Mouse (Mus musculus) heart, postnatal 14 days (tissue): ENCODE data around the gene Wdr61. TPM values are rescaled to one million over a fixed set of nuclear protein-coding genes. Genes with fewer than 3 reads are reported as not detected.
"Not testable (repeated sequence)": the region's sequence is repeated elsewhere in the genome, so short reads cannot be mapped to it uniquely, and the experiment has no call there.

ENCODE experiments used
- DNase-seq, 2 experiments: peaks; one replicate each; pipeline ENCODE4 v3.0.0; 2021 to 2022
- intact Hi-C: fragments of 180-260 bp; cut with DNase I; formaldehyde crosslinking; loops from one replicate; pipeline ENCODE4 v1.15.1; 2025
- total RNA-seq, 2 experiments: library from RNA; stranded (reverse); gene quantifications; 2 replicates each; pipeline ENCODE4 v1.2.3; 2021

The Wdr61 gene
- total RNA-seq, 2 experiments from 2014 or later: 32.7 to 34.7 TPM

- intact Hi-C loops: loop anchor here (1.0 to 10.0 kb wide), 4 partner anchors 85 to 579 kb away; partner anchors contain the start of genes AY074887 and Psma4
- DNase-seq: peak; percentile 30 to 57
Observed at GRCm38 (mm10) chr9:54736284-54736701, 2.0 kb upstream of the Wdr61 start.

GRCm38 (mm10) chr9:54734639-54735252 lies 427 bp upstream of the Wdr61 start:
- intact Hi-C loops: loop anchor here (5.0 to 10.0 kb wide), 3 partner anchors 128 to 580 kb away; partner anchors contain the start of genes AY074887, Ireb2 and Psma4
- DNase-seq: no peak

GRCm38 (mm10) chr9:54732122-54732521 lies 2.2 kb downstream of the Wdr61 start:
- no peak for DNase-seq
- intact Hi-C loops: loop anchor here (5.0 to 10.0 kb wide), 3 partner anchors 130 to 583 kb away; partner anchors contain the start of genes AY074887, Ireb2 and Psma4

- intact Hi-C loops: no loop called here
- DNase-seq: no peak
Observed at GRCm38 (mm10) chr9:54726315-54726714, 8.0 kb downstream of the Wdr61 start.

- no peak for DNase-seq
- intact Hi-C loops: no loop called here
Observed at GRCm38 (mm10) chr9:54722596-54722995, 11.7 kb downstream of the Wdr61 start.

GRCm38 (mm10) chr9:54722156-54722555 lies 12.2 kb downstream of the Wdr61 start:
- no peak for DNase-seq
- intact Hi-C loops: no loop called here

GRCm38 (mm10) chr9:54717527-54717926 lies 16.8 kb downstream of the Wdr61 start:
- DNase-seq: no peak
- intact Hi-C loops: no loop called here

GRCm38 (mm10) chr9:54715776-54716175 lies 18.5 kb downstream of the Wdr61 start:
- no peak for DNase-seq
- intact Hi-C loops: no loop called here

GRCm38 (mm10) chr9:54708085-54708484 lies 26.2 kb downstream of the Wdr61 start:
- DNase-seq: no peak
- intact Hi-C loops: no loop called here

- DNase-seq: no peak
- intact Hi-C loops: no loop called here
Observed at GRCm38 (mm10) chr9:54707288-54707999, 26.9 kb downstream of the Wdr61 start.

GRCm38 (mm10) chr9:54705561-54705960 lies 28.8 kb downstream of the Wdr61 start:
- DNase-seq: no peak
- intact Hi-C loops: no loop called here

- intact Hi-C loops: no loop called here
- DNase-seq: no peak
Observed at GRCm38 (mm10) chr9:54704361-54704760, 30.0 kb downstream of the Wdr61 start.

- DNase-seq: no peak
- intact Hi-C loops: no loop called here
Observed at GRCm38 (mm10) chr9:54702581-54702980, 31.7 kb downstream of the Wdr61 start.

GRCm38 (mm10) chr9:54700746-54701145 lies 33.6 kb downstream of the Wdr61 start:
- no peak for DNase-seq
- intact Hi-C loops: no loop called here

- DNase-seq: no peak
- intact Hi-C loops: no loop called here
Observed at GRCm38 (mm10) chr9:54700174-54700475, 34.2 kb downstream of the Wdr61 start.

GRCm38 (mm10) chr9:54699345-54700173 lies 34.8 kb downstream of the Wdr61 start:
- intact Hi-C loops: no loop called here
- DNase-seq: peak; percentile 89 to 90

GRCm38 (mm10) chr9:54699087-54699344 lies 35.3 kb downstream of the Wdr61 start:
- DNase-seq: no peak
- intact Hi-C loops: no loop called here

- no peak for DNase-seq
- intact Hi-C loops: no loop called here
Observed at GRCm38 (mm10) chr9:54698318-54699086, 35.8 kb downstream of the Wdr61 start, which contains the start of gene Dnaja4. Gene Dnaja4, plus strand, starts transcription at chr9:54698873.

- intact Hi-C loops: not testable (repeated sequence)
- DNase-seq: peak in 1 of 2 experiments; percentile 35
Observed at GRCm38 (mm10) chr9:54691241-54691805, 43.0 kb downstream of the Wdr61 start.

GRCm38 (mm10) chr9:54690697-54691096 lies 43.6 kb downstream of the Wdr61 start:
- intact Hi-C loops, DNase-seq: not testable (repeated sequence)
